ENCODE assay signal across 12 mouse cellular contexts in genomic region chr5:81969685-81970524, GRCm38 (mm10).
DNase-seq lines count a peak whose midpoint lies in the region; ATAC-seq lines count a peak whose summit lies in the region.
"Had no signal": no experiment of that assay in that cellular context is flagged by ENCODE, and none has a peak within 500 bp of the region (broad histone marks: within the 10 kb centered on the region; RNA-seq: fewer than 3 reads in every experiment).

No protein-coding gene starts in this region.

- WGBS in hindbrain, embryonic 10.5 days: 86% methylated on average over 24 of the region's 24 CpGs
- WGBS in limb, embryonic 12.5 days: 39% methylated on average over 24 of the region's 24 CpGs
- WGBS in neural tube, embryonic 15.5 days: 74% methylated on average over 24 of the region's 24 CpGs

- H3K4me2 ChIP-seq in limb, embryonic 12.5 days: peak overlapping the region; percentile 33
- peak overlapping the region; percentile 11; the same call in 1 of the 2 replicates for H3K4me2 ChIP-seq in neural tube, embryonic 15.5 days
- H3K4me2 ChIP-seq: liver, embryonic 11.5 days had no signal

- no peaks in the 10 kb centered on the region for H3K36me3 ChIP-seq in megakaryocyte, embryonic 14.5 days (replicated peaks; ENCODE audit: low read length)
- no peaks in the 10 kb centered on the region for H3K36me3 ChIP-seq in hindbrain, embryonic 10.5 days
- H3K36me3 ChIP-seq in limb, embryonic 12.5 days: no peaks in the 10 kb centered on the region
- H3K36me3 ChIP-seq in neural tube, embryonic 15.5 days: no peaks in the 10 kb centered on the region

- H3K4me1 ChIP-seq in megakaryocyte, embryonic 14.5 days: no peaks in the 10 kb centered on the region
- no peaks in the 10 kb centered on the region for H3K4me1 ChIP-seq in hindbrain, embryonic 10.5 days (replicated peaks)
- H3K4me1 ChIP-seq in limb, embryonic 12.5 days (replicated peaks): peaks cover 9% of the 10 kb centered on the region
- no peaks in the 10 kb centered on the region for H3K4me1 ChIP-seq in neural tube, embryonic 15.5 days

- H3K4me3 ChIP-seq in megakaryocyte, embryonic 14.5 days (replicated peaks): peak overlapping the region; percentile 9
- H3K4me3 ChIP-seq in hindbrain, embryonic 10.5 days: no peak overlapping the region
- no peak overlapping the region for H3K4me3 ChIP-seq in limb, embryonic 12.5 days (replicated peaks)
- no peak overlapping the region for H3K4me3 ChIP-seq in neural tube, embryonic 15.5 days (replicated peaks)

- no peak for ATAC-seq in megakaryocyte, adult 5-6 weeks (ENCODE audit: poor library complexity, severe bottlenecking)
- peak; percentile 85; the same call in 1 of the 2 replicates for ATAC-seq in limb, embryonic 12.5 days (ENCODE audit: insufficient number of reproducible peaks, insufficient read depth, low FRiP score, low TSS enrichment, low read depth)
- no peak for ATAC-seq in neural tube, embryonic 15.5 days (ENCODE audit: low FRiP score)

- DNase-seq in hindbrain, embryonic 10.5 days (ENCODE audit: low spot score): peak; percentile 7
- no peak for DNase-seq in left cerebral cortex, adult 11 months (ENCODE audit: low spot score)
- no peak for DNase-seq in layer of hippocampus, adult 8-10 months (ENCODE audit: low spot score in 2 of 2)
- DNase-seq: kidney, adult 18-20 months; layer of hippocampus, adult 9-11 months; lung, postnatal 36 days; thymus, postnatal 14 days had no signal

- 0 out of 2 replicates have a peak, but pooled peaks cover 3% of the 10 kb centered on the region for H3K9me3 ChIP-seq in megakaryocyte, embryonic 14.5 days
- H3K9me3 ChIP-seq in hindbrain, embryonic 10.5 days: no peaks in the 10 kb centered on the region
- H3K9me3 ChIP-seq in limb, embryonic 12.5 days: no peaks in the 10 kb centered on the region
- no peaks in the 10 kb centered on the region for H3K9me3 ChIP-seq in neural tube, embryonic 15.5 days (replicated peaks)

- no peak overlapping the region for H3K27ac ChIP-seq in hindbrain, embryonic 10.5 days
- H3K27ac ChIP-seq in limb, embryonic 12.5 days: peak overlapping the region; percentile 53; the same call in 1 of the 2 replicates
- H3K27ac ChIP-seq in neural tube, embryonic 15.5 days (replicated peaks): no peak overlapping the region

- no peaks in the 10 kb centered on the region for H3K27me3 ChIP-seq in megakaryocyte, embryonic 14.5 days (replicated peaks)
- no peaks in the 10 kb centered on the region for H3K27me3 ChIP-seq in hindbrain, embryonic 10.5 days (ENCODE audit: insufficient read depth, poor library complexity, severe bottlenecking)
- no peaks in the 10 kb centered on the region for H3K27me3 ChIP-seq in limb, embryonic 12.5 days
- H3K27me3 ChIP-seq in neural tube, embryonic 15.5 days (replicated peaks): no peaks in the 10 kb centered on the region

- no peak overlapping the region for H3K9ac ChIP-seq in limb, embryonic 12.5 days (replicated peaks)
- H3K9ac ChIP-seq in neural tube, embryonic 15.5 days (replicated peaks): no peak overlapping the region
